Mouse (Mus musculus) left cerebral cortex, postnatal 10 days (tissue): ENCODE data around the gene Ccna2. TPM values are rescaled to one million over a fixed set of nuclear protein-coding genes. Genes with fewer than 3 reads are reported as not detected.

Source experiments
- DNase-seq, 2 experiments: peaks; one replicate each; pipeline ENCODE4 v3.0.0; 2021 to 2022; ENCODE audit warnings: low spot score in 2 of 2, mixed read lengths in 1 of 2; ENCODE audit errors: extremely low spot score in 1 of 2
- intact Hi-C: fragments of 180-260 bp; cut with DNase I; formaldehyde crosslinking; loops from one replicate; pipeline ENCODE4 v1.15.1; 2025
- total RNA-seq, 2 experiments: library from RNA; stranded (reverse); gene quantifications; 2 replicates each; pipeline ENCODE4 v1.2.3; 2021

Gene Ccna2
- total RNA-seq, 2 experiments from 2014 or later, result 4.6 to 7.2 TPM

GRCm38 (mm10) chr3:36537701-36538470, 34.1 kb downstream of the Ccna2 start:
- intact Hi-C loops, result no loop called here
- no peak for DNase-seq

GRCm38 (mm10) chr3:36536041-36536440, 35.9 kb downstream of the Ccna2 start:
- intact Hi-C loops, result no loop called here
- no peak for DNase-seq

GRCm38 (mm10) chr3:36533201-36533672, 38.7 kb downstream of the Ccna2 start:
- intact Hi-C loops, result no loop called here
- DNase-seq, result no peak

- DNase-seq, result no peak
- intact Hi-C loops, result no loop called here
Observed at GRCm38 (mm10) chr3:36532738-36533137, 39.2 kb downstream of the Ccna2 start.

GRCm38 (mm10) chr3:36531979-36532542, 39.9 kb downstream of the Ccna2 start:
- intact Hi-C loops, result no loop called here
- no peak for DNase-seq

GRCm38 (mm10) chr3:36531242-36531641, 40.7 kb downstream of the Ccna2 start:
- intact Hi-C loops, result no loop called here
- no peak for DNase-seq

- DNase-seq, result no peak
- intact Hi-C loops, result no loop called here
Observed at GRCm38 (mm10) chr3:36530781-36531180, 41.2 kb downstream of the Ccna2 start.

GRCm38 (mm10) chr3:36530345-36530744, 41.6 kb downstream of the Ccna2 start:
- intact Hi-C loops, result no loop called here
- peak; percentile 60 to 68 for DNase-seq

- DNase-seq, result no peak
- intact Hi-C loops, result no loop called here
Observed at GRCm38 (mm10) chr3:36524466-36524865, 47.5 kb downstream of the Ccna2 start.

- no peak for DNase-seq
- intact Hi-C loops, result no loop called here
Observed at GRCm38 (mm10) chr3:36522137-36522536, 49.8 kb downstream of the Ccna2 start.

- DNase-seq, result peak in 1 of 2 experiments; percentile 49
- intact Hi-C loops, result no loop called here
Observed at GRCm38 (mm10) chr3:36521073-36522060, 50.6 kb downstream of the Ccna2 start, which contains the start of gene Gm11549. Gene Gm11549, minus strand, starts transcription at chr3:36521813.

GRCm38 (mm10) chr3:36516196-36516595, 55.8 kb downstream of the Ccna2 start:
- no peak for DNase-seq
- intact Hi-C loops, result no loop called here

Other genes with a start within 250 kb of the Ccna2 start
- 10 to 100 TPM; 32.6 to 35.1 TPM for gene Anxa5, start 96.3 kb downstream of the Ccna2 start, total RNA-seq
- under 1 TPM in 1 of 2 experiments, not detected in 1; 0.41 TPM for gene 1810062G17Rik, start 96.2 kb downstream of the Ccna2 start, total RNA-seq
- gene Gm11549, start 50.3 kb downstream of the Ccna2 start, total RNA-seq, result 10 to 100 TPM; 15.9 to 18.8 TPM
- gene Exosc9, start 19.5 kb downstream of the Ccna2 start, total RNA-seq, result 10 to 100 TPM; 49.9 to 50.6 TPM
- 10 to 100 TPM; 13.6 to 13.9 TPM for gene Bbs7, start 41.3 kb upstream of the Ccna2 start, total RNA-seq
- gene Trpc3, start 118.0 kb upstream of the Ccna2 start, total RNA-seq, result 10 to 100 TPM; 28.6 to 38.6 TPM